Mouse (Mus musculus) MEL (cell line): Measurements from ENCODE around the gene Scn8a. TPM values are rescaled to one million over a fixed set of nuclear protein-coding genes. Genes with fewer than 3 reads are reported as not detected.

ENCODE experiments used
- DNase-seq: peaks from one replicate; pipeline ENCODE4 v3.0.0; 2011; ENCODE audit warnings: low read depth, low spot score
- H3K27ac ChIP-seq: 2 replicates; pipeline ENCODE4 v1.5.1; 2012; ENCODE audit warnings: low read depth, mild to moderate bottlenecking, control low read depth, low read length, moderate library complexity; ENCODE audit not compliant: control insufficient read depth
- H3K27me3 ChIP-seq, 2 experiments: fragments of 150-350 bp in 1 of 2; sonication (generic) in 1 of 2; 2 replicates each; pipeline ENCODE4 v1.6.1; 2012; ENCODE audit warnings: low read length in 2 of 2, mild to moderate bottlenecking in 2 of 2, improper control_type of control experiment in 1 of 2, moderate library complexity in 1 of 2; ENCODE audit not compliant: insufficient read depth in 2 of 2, control insufficient read depth in 1 of 2
- H3K36me3 ChIP-seq, 2 experiments: 2 replicates each; pipeline ENCODE4 v1.6.1; 2012 to 2014; ENCODE audit warnings: low read length in 2 of 2, improper control_type of control experiment in 1 of 2, inconsistent platforms in 1 of 2, mild to moderate bottlenecking in 1 of 2; ENCODE audit not compliant: insufficient read depth in 2 of 2, control insufficient read depth in 1 of 2
- H3K4me1 ChIP-seq, 2 experiments: fragments of 150-350 bp in 1 of 2; sonication (generic) in 1 of 2; 2 replicates each; pipeline ENCODE4 v1.6.1; 2012; ENCODE audit warnings: low read length in 2 of 2, improper control_type of control experiment in 1 of 2, mild to moderate bottlenecking in 1 of 2; ENCODE audit not compliant: insufficient read depth in 2 of 2, control insufficient read depth in 1 of 2
- H3K4me3 ChIP-seq, 2 experiments: fragments of 150-350 bp in 1 of 2; sonication (generic) in 1 of 2; 2 replicates each; pipeline ENCODE4 v1.5.1; 2012; ENCODE audit warnings: low read depth in 2 of 2, low read length in 2 of 2, mild to moderate bottlenecking in 2 of 2, moderate library complexity in 2 of 2, control low read depth in 1 of 2, improper control_type of control experiment in 1 of 2; ENCODE audit not compliant: control insufficient read depth in 1 of 2, insufficient read depth in 1 of 2
- H3K79me2 ChIP-seq: 2 replicates; pipeline ENCODE4 v1.6.1; 2012; ENCODE audit warnings: mild to moderate bottlenecking, low read length, moderate library complexity; ENCODE audit not compliant: control insufficient read depth, poor library complexity, insufficient read depth
- H3K9ac ChIP-seq: 2 replicates; pipeline ENCODE4 v1.6.1; 2012; ENCODE audit warnings: low read depth, mild to moderate bottlenecking, control low read depth, low read length, moderate library complexity; ENCODE audit not compliant: control insufficient read depth, poor library complexity, severe bottlenecking
- H3K9me3 ChIP-seq: fragments of 150-350 bp; sonication (generic); replicated peaks from 2 replicates; pipeline ENCODE4 v1.6.1; 2012; ENCODE audit warnings: mild to moderate bottlenecking, low read length, improper control_type of control experiment, moderate library complexity; ENCODE audit not compliant: insufficient read depth
- BHLHE40 ChIP-seq: IDR thresholded peaks from 2 replicates; pipeline ENCODE4 v1.6.1; 2012; ENCODE audit warnings: low read depth, mild to moderate bottlenecking, inconsistent platforms, low read length, improper control_type of control experiment, borderline replicate concordance
- CTCF ChIP-seq, 3 experiments: IDR thresholded peaks in 2 of 3; conservative IDR thresholded peaks in 1 of 3; 2 replicates each; pipeline ENCODE4 v1.5.1; 2011 to 2012; ENCODE audit warnings: low read length in 3 of 3, low read depth in 2 of 3, mild to moderate bottlenecking in 2 of 3, improper control_type of control experiment in 1 of 3, inconsistent platforms in 1 of 3, mixed read lengths in 1 of 3, moderate library complexity in 1 of 3; ENCODE audit not compliant: control insufficient read depth in 1 of 3, insufficient read depth in 1 of 3, poor library complexity in 1 of 3, severe bottlenecking in 1 of 3
- GABPA ChIP-seq: IDR thresholded peaks from 2 replicates; pipeline ENCODE4 v1.6.1; 2012; ENCODE audit warnings: low read depth, mild to moderate bottlenecking, inconsistent platforms, low read length, improper control_type of control experiment, moderate library complexity
- GATA1 ChIP-seq: IDR thresholded peaks from 2 replicates; pipeline ENCODE4 v1.6.1; 2011; ENCODE audit warnings: low read depth, low read length, improper control_type of control experiment
- HCFC1 ChIP-seq: IDR thresholded peaks from 2 replicates; pipeline ENCODE4 v1.6.1; 2012; ENCODE audit warnings: low read depth, mild to moderate bottlenecking, inconsistent platforms, low read length, improper control_type of control experiment, moderate library complexity
- KAT2A ChIP-seq: conservative IDR thresholded peaks from 2 replicates; pipeline ENCODE4 v1.6.1; 2012; ENCODE audit warnings: low read depth, low read length, improper control_type of control experiment, inconsistent platforms
- MAFK ChIP-seq: IDR thresholded peaks from 2 replicates; pipeline ENCODE4 v1.6.1; 2011; ENCODE audit warnings: low read depth, mild to moderate bottlenecking, low read length, improper control_type of control experiment, borderline replicate concordance
- MAX ChIP-seq: IDR thresholded peaks from 2 replicates; pipeline ENCODE4 v1.6.1; 2011; ENCODE audit warnings: low read length, improper control_type of control experiment
- MAZ ChIP-seq: IDR thresholded peaks from 2 replicates; pipeline ENCODE4 v1.6.1; 2012; ENCODE audit warnings: low read depth, mild to moderate bottlenecking, inconsistent platforms, low read length, improper control_type of control experiment
- MXI1 ChIP-seq: IDR thresholded peaks from 2 replicates; pipeline ENCODE4 v1.6.1; 2011; ENCODE audit warnings: mild to moderate bottlenecking, low read depth, low read length, improper control_type of control experiment
- MYB ChIP-seq: IDR thresholded peaks from 2 replicates; pipeline ENCODE4 v1.6.1; 2011; ENCODE audit warnings: mild to moderate bottlenecking, low read depth, low read length, improper control_type of control experiment
- NELFE ChIP-seq: IDR thresholded peaks from 2 replicates; pipeline ENCODE4 v1.6.1; 2011; ENCODE audit warnings: low read depth, low read length, improper control_type of control experiment
- POLR2A ChIP-seq, 2 experiments: IDR thresholded peaks; 2 replicates each; pipeline ENCODE4 v1.6.1; 2011 to 2012; ENCODE audit warnings: low read length in 2 of 2, mild to moderate bottlenecking in 2 of 2, control low read depth in 1 of 2, improper control_type of control experiment in 1 of 2, low read depth in 1 of 2, moderate library complexity in 1 of 2; ENCODE audit not compliant: control insufficient read depth in 1 of 2, insufficient read depth in 1 of 2, poor library complexity in 1 of 2
- RAD21 ChIP-seq: IDR thresholded peaks from 2 replicates; pipeline ENCODE4 v1.6.1; 2011; ENCODE audit warnings: mild to moderate bottlenecking, low read depth, low read length, improper control_type of control experiment
- RCOR1 ChIP-seq: IDR thresholded peaks from 2 replicates; pipeline ENCODE4 v1.6.1; 2012; ENCODE audit warnings: low read depth, mild to moderate bottlenecking, inconsistent platforms, low read length, improper control_type of control experiment
- SIN3A ChIP-seq: IDR thresholded peaks from 2 replicates; pipeline ENCODE4 v1.6.1; 2012; ENCODE audit warnings: low read length, improper control_type of control experiment, inconsistent platforms
- TAL1 ChIP-seq: IDR thresholded peaks from 2 replicates; pipeline ENCODE4 v1.6.1; 2012; ENCODE audit warnings: mild to moderate bottlenecking, inconsistent platforms, low read length, moderate library complexity, mixed read lengths
- USF1 ChIP-seq: IDR thresholded peaks from 2 replicates; pipeline ENCODE4 v1.6.1; 2014; ENCODE audit warnings: low read depth, mild to moderate bottlenecking, inconsistent platforms, low read length, improper control_type of control experiment, moderate library complexity
- polyA plus RNA-seq, 2 experiments: library from polyadenylated mRNA; stranded (reverse) in 1 of 2; unstranded in 1 of 2; fragments of >175 nt in 1 of 2; fragments of >200 nt in 1 of 2; gene quantifications; 2 replicates each; pipeline versions ENCODE4 v1.2.1 to v1.2.4; 2012; ENCODE audit warnings: low replicate concordance in 2 of 2, low read depth in 1 of 2; ENCODE audit not compliant: insufficient read length in 2 of 2, insufficient read depth in 1 of 2, missing spikeins in 1 of 2
- total RNA-seq: library from RNA; depleted of rRNA; stranded (reverse); fragments of 300-350 nt; gene quantifications from 2 replicates; pipeline ENCODE4 v1.2.3, GENCODE M21; 2012

Gene Scn8a
- total and polyA plus RNA-seq, 3 experiments, result 0.01 to 0.08 TPM; not detected in 1

DNA sequence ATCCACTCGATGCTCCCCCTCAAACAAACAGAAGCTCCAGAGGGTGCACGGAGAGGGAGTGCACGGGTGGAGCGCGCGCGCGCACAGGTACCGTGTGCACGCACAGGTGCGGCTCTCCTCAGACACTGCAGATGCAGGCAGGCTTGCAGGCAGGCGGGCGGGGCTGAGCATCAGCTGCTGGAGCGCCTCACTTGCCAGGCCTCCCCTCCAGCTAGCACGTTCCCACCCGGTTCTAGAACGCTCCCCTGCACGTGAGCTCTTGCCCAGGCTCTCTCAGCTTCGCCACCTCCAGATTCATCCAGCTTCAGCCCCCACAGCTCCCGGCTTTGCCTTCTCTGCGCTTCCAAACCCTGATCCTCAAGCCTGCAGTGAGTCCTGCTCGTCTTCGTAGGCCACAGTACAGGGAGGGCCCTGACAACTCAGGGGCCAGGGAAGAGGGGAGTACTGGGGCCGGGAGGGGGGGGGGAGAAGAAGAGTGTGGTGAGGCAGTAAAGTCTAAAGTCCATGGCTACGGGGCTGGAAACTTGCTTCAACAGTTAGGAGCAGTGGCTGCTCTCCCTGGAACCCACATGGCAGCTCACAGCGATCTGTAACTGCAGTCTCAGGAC lies 44.3 kb upstream of the Scn8a start:
- H3K79me2 ChIP-seq, result no peaks in the 10 kb centered on the region
- H3K4me1 ChIP-seq, result no peaks in the 10 kb centered on the region
- H3K27ac ChIP-seq, result no peak overlapping the region
- H3K36me3 ChIP-seq, result no peaks in the 10 kb centered on the region
- DNase-seq, result no peak
- H3K9ac ChIP-seq, result no peak overlapping the region
- TF ChIP-seq HCFC1, result no peak
- TF ChIP-seq GATA1, result no peak
- TF ChIP-seq SIN3A, result no peak
- no peak for TF ChIP-seq MAFK
- TF ChIP-seq TAL1, result no peak
- TF ChIP-seq MYB, result no peak
- no peak for TF ChIP-seq GABPA
- no peak for TF ChIP-seq MAZ
- TF ChIP-seq RAD21, result no peak
- no peak for TF ChIP-seq POLR2A (IDR thresholded peaks at IDR 0.05; ENCODE audit: control insufficient read depth in 1 of 2, insufficient read depth in 1 of 2, low read depth in 1 of 2, low read length in 2 of 2, poor library complexity in 1 of 2)
- TF ChIP-seq USF1, result no peak
- TF ChIP-seq MXI1, result no peak
- TF ChIP-seq NELFE, result no peak
- no peak for TF ChIP-seq BHLHE40
- no peak for TF ChIP-seq RCOR1
- H3K9me3 ChIP-seq, result no peaks in the 10 kb centered on the region
- H3K27me3 ChIP-seq, result no peaks in the 10 kb centered on the region
- H3K4me3 ChIP-seq, result no peak overlapping the region

DNA sequence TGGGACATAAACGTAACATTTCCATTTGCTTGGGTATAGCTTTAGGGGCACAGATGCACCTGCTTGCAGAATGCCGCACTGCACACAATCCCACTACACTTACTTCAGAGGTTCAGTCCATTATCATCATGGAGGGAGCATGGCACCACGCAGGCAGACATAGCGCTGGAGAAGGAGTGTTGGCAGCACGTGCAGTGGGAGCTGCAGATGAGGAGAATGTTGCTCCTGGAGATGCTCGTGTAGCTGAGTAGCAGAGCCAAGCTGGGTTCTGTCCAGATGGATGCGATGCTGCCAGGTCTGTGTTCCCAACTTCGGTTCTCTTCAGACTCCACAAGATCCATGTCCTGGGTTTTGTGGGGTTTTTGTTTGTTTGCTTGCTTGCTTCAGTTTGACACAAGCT lies 43.6 kb upstream of the Scn8a start:
- no peaks in the 10 kb centered on the region for H3K9me3 ChIP-seq
- no peak overlapping the region for H3K9ac ChIP-seq
- no peaks in the 10 kb centered on the region for H3K79me2 ChIP-seq
- DNase-seq, result no peak
- no peaks in the 10 kb centered on the region for H3K36me3 ChIP-seq
- H3K27me3 ChIP-seq, result no peaks in the 10 kb centered on the region
- H3K4me1 ChIP-seq, result no peaks in the 10 kb centered on the region
- no peak for TF ChIP-seq BHLHE40
- TF ChIP-seq KAT2A, result no peak
- TF ChIP-seq MAX, result no peak
- no peak for TF ChIP-seq CTCF (IDR thresholded peaks at IDR 0.05 in 2 of 3, conservative IDR thresholded peaks at IDR 0.05 in 1 of 3; ENCODE audit: control insufficient read depth in 1 of 3, insufficient read depth in 1 of 3, low read depth in 2 of 3, low read length in 3 of 3, poor library complexity in 1 of 3, severe bottlenecking in 1 of 3)
- no peak for TF ChIP-seq MAFK
- no peak for TF ChIP-seq MYB
- no peak for TF ChIP-seq TAL1
- TF ChIP-seq USF1, result no peak
- no peak for TF ChIP-seq SIN3A
- TF ChIP-seq, all 39 proteins: peak for 0
- Histone ChIP-seq H3K4me3 (no peak overlapping the region), H3K27ac (no peak overlapping the region)
